Mouse (Mus musculus) kidney, postnatal 4 days (tissue): ENCODE results near the gene Tmem117.

Experiments
- DNase-seq, 2 experiments: peaks; one replicate each; pipeline ENCODE4 v3.0.0; 2021; ENCODE audit warnings: mixed read lengths in 2 of 2

The Tmem117 gene

DNA sequence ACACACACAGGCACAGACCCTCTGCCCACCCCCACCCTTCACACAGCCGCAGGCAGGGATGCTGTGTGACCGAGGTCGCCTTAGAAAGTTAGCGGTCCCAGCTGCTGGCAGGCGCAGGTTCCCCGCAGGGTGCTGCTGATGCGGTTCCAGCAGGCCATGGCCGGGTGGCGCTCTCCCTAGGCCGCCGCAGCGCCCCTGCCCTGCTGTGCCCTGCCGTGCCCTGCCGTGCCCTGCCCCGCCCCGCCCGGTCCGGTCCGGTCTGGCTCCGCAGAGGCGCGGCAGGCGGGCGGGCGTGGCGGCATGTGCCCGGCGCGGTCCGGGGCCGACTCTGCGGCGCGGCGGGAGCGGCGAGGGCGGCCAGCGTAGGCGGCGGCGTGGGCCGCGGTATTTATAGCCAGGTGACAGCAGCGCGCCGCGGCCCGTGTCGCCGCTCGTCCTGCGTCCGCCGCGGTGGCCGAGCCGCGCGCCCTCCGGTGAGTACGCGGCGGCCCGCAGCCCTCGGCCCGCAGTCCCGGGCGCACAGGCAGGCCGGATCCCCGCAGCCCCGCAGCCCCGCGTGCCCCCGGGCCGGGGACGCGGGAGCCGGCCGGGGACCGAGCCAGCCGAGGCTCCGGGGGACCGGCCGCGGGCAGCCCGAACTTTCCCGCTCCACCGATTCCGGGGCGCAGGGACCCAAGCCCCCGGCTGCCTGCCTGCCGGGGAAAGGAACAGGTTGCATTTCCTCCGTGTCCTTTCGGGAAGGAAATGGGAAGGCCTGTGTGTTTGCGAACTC, at the start of gene Tmem117:
Tmem117 (plus strand) TSS at position 403 of the 772 bp plus-strand sequence.
- DNase-seq: peak; percentile 57 to 77

DNA sequence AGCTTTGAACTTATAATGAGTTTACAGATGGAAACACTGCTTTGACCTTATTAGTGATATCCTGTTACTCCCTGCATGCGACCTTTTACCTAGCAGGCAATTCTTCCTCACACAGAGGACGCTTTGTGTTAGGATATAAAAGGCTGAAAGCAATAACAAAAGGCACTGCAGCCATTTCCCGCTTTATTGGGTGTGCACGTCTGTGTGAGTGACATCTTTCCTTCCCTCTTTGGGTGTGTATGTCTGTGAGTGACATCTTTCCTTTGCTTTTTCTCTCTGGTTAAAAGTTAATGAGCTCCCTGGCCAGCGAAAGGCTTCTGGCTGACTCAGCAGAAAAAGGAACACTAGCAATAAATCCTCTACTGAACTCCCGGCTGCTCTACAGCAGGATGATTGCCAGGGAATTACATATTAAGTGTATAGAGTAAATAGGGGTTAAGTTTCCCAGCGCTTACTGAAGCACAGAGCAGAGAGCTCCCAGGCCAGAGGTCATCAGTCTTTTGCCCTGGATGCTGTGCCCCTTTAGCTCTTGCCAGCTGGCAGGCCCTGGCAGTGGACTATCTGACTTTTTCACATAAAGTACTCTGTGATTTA, 46.9 kb upstream of the Tmem117 start:
- peak in 1 of 2 experiments; percentile 33 for DNase-seq

DNA sequence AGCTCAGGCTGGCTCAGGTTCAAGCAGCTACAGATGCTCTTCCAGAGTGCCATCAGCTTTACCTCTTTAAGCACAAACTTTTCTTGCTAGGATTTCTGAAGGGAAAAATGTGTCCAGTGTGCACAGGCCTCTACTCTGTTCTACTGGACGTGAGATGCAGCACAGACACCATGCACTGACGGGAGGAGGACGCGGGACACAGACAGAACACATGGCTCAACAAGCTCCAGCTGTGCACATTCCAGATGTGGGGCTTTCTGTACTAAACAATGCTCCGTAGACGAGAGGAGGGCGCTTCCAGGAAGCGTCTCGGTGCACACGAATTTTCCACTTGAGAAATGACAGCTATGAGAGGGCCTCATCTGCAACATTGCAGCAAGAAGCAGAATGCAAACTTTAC, 45.9 kb upstream of the Tmem117 start:
- peak in 1 of 2 experiments; percentile 27 for DNase-seq

DNA sequence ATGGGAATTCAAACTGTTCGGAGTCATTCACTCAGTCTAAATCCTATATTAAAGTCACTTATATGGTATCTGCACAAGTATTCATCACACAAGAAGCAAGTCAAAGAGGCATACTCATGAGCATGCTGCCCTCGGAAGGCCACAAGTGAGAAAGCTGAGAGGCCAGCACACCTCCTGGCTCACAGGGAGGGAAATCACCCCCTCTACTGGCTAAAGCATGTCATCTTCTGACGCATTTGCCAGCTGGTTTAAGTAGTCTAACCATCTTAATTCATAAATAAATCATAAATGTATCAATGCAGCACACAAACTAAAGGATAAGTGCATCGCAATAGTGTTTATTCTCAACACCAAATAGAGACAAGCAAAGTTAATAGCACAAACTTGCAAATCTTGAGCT, 44.3 kb upstream of the Tmem117 start:
- DNase-seq: peak in 1 of 2 experiments; percentile 15

DNA sequence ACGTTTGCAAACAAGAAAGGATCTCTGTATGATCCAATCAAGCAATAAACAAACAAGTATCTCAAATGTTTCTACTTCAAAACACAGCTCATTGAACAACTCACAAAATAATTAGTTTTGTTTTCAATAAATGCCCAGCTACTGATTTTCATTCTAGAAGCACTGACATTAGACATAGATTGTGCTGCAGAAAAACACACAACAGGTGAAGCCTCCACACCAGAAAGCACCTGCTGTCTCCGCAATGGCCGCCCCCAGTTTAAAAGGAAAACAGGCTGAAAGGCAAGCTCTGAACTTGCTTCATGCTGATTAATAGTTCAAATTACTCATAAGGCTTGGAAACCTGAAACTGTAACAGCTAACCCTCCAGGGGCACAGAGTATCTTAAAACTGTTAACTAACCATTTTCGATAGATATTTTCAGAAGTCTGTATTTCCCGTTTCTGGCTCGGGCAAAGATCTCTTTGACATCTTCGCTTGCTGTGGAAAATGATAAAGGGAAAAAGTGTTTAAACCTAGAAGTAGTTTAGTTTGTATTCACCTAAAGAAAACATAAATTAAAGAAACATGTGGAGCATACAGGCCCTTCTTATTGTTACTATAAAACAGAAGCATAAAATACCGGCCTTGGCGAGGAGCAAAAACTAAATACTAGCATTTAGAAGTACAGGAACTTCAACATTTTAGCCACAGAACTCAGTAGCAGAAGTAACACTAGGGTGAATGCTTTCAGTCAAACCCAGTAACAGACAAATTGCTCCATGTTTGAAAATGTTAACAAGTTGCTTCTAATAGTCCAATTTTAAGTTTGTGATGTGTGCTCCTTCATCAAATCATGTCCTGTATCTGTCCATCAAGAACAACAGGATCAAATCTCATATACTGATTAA, 41.0 kb upstream of the Tmem117 start:
- DNase-seq: no peak

DNA sequence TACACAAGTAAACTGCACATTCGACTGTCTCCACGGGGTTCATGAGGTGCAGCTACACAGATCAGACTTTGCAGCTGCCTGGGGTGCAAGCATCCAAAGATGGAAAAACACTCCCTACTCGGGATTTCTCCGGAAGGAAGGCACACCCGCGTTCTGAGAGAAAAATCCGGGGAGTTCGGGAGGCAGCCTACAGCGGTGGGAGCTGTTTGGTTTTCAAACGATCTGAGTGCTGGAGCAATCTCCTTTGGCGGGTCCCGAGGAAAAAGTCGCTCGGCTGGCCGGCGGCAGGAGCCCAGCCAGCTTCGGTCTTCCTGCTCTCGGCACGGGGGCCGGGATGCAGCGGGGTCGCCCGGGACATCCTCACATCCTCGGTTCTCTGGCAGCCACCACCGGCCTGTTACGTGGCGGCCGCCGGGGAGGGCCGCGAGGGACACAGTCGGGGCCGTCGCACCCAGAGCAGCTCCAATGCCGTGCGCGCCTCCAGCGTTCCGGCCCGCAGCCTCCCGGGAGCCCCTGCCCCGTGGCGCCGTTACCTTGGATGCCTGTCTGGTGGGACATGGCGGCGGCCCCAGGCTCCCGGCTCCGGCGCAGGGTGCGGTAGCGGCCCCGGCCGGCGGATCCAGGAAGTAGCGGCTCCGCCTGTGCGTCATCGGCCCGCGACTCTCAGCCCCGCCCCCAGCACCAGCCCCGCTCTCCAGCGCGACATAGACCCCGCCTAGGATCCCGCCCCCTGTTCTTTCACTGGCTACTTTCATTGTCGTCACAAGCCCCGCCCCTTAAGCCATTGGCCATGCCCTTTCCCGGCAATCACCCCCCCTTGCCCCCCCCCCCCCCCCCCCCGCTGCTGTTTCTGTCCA, 39.6 kb upstream of the Tmem117 start, which contains the start of gene Twf1:
Twf1 (minus strand) TSS at position 671 of the 857 bp plus-strand sequence.
- peak; percentile 100 for DNase-seq

DNA sequence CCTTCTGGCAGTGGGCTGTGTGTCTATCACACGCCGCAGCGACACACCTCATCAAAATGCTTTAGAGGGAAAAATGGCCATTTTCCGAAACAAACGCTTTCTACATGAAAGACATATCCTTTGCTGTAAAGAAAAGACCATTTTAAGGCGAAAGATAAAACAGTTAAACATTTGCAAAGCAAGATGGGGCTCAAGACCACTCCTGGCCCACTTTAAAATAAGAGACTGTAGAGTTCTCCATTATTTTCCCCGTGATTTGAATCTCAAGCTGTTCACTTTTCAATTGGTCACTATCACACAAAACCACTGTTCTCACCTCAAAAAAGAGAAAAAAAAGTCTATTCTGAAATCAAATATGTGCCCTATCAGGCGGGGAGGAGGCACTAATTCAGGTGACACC, 38.9 kb upstream of the Tmem117 start:
- DNase-seq: no peak

DNA sequence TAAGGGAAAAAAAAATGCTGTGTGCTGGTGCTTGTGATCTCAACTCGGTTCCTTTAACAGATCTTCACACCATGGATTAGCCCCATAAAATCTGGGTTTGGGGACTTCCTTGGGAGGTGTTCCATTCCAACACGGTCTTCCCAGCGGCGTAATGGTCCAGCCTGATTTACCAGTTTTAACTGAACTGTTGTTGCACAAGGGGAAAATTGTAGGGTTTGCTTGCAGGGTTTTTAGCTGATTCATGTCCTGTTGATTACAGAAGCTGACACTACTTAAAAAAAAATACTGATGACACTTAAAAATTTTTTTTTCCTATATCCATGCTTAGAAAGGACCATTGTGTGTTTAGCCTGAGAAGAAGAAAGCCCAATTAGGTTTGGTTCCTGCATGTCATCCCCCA, 37.7 kb upstream of the Tmem117 start:
- DNase-seq: no peak

DNA sequence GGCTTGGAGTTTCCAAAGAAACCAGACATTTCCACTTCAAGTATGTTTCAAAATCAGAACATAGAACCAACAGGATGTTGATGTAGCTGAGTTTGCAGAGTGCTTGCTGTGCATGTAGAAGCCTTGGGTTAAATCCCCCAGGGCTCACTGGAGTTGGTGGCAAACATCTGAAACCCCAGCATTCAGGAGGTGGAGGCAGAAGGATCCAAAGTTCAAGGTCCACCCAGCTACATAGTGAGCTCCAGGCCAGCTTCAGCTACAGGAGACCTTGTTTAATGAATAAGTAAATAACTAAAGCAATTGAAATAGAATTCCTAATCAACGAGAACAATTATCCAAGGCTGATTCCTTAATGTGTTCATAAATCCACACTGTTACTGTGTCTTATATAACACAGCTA, 35.4 kb upstream of the Tmem117 start:
- DNase-seq: peak in 1 of 2 experiments; percentile 29

DNA sequence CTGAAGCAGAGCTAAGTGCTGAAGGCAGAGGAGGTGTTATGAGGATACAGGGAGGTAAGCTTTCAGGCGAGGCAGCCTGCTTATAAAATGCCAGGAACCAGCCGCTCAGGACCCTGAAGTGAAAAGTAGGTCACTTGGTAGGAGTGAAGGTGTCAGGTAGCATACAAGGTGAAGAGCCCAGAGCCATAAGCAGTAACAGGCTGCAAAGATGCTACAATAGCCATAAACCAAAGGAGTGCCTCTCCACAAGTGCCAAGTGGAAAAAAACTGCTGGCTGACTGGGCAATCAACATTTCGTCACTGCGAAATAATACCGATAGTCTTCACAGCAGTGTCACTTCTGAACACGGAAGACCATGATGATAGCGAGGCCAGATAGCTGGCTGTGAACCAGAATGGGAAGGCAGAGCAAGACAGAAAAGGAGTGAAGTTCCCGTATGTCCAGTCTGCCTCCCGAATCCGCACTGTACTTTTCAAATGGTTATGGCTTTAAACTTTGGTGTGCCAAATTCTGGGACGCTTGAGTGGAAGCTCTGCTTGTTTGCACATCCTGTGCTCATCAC, 28.8 kb upstream of the Tmem117 start:
- DNase-seq: no peak

DNA sequence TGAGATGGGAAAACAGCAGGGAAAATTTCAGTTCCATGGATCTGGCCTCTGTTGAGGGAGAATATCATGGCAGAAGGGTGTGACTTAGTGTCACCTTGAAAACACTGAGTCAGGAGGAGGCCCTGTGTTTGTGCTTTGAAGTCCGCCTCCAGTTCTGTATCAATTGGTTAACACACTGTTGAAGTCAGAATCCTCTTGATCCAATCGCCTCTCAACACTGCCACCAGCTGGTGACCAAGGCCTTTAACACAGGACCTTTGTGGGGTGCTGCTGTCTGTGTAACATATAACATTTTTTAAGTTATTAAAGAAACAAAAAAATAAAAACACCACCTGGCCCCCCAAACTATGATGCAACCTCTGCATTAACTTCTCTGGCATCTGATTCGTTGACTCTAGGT, 27.7 kb upstream of the Tmem117 start:
- peak; percentile 77 to 80 for DNase-seq

DNA sequence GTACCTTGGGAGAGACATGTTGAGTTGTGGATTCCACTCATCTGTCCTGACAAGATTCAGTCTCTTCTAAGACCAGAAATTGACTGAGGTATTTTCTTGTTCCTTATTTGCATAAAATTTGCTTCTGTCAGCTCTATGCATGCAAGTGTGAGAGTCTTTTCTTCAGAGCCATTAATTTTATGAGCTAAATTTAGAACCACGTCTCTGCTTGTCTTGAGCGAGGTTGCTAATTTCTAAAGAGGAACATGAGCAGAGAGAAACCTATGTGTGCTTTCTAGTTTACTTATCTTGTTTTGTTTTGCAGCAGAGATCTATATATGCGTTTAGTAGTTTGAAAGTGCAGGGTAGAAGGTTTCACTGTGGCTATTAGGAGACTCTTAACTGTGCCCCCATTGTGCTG, 26.6 kb upstream of the Tmem117 start:
- no peak for DNase-seq

DNA sequence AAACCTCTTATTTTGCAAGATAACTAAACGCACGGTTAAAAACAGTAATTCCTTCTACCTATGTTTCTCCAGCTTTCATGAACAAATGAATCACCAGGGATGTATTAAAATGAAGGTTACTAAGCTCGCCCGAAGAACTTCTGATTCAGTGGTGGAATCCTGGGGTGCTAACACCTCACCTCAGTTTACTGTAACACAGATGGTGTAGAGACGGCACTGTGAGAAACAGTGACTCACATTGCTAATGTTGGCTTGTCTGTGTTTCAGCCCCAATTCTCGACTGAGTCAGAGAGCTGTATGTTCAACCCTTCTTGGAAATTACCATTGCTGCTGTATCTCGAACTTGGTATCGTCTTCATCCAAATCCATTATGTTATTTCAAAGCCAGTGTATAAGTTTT, 21.3 kb upstream of the Tmem117 start:
- DNase-seq: no peak

DNA sequence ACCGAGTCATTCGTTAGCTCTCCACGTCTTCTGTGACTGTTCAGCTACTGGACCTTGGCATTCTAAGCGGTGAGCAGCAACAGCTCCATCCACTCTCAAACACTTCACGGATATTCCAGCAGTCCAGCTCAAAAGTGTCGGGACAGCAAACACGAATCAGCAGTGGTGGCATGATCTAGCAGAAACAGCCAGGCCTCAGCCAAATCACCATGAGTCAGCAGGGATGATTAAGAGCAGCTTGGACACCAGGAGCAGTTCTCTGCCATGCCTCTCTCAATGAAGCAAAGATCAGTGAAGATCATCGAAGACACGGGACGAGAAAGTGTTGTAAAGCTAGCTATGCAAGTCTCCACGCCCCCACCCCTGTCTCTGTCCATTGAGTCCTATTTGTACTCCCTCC, 13.0 kb upstream of the Tmem117 start:
- DNase-seq: no peak

DNA sequence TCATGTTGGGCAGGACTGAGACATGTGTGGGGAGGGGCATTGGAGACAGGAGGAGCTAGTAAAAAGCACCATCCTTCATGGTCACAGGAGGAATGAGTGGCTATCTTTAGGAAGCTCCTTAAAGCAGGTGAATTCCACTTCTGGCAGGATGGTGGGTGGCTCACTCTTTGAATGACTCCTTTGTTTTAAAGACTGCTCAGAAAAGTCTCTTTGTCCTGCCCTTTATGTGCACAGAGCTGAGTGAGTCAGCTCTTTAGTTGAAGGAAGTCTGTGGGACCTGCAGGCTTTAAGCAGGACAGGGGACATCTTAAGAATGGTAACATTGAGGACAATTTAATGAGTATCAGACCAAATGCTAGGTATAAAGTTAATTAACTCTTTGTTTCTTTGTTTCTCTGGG, 8.1 kb upstream of the Tmem117 start:
- DNase-seq: no peak

DNA sequence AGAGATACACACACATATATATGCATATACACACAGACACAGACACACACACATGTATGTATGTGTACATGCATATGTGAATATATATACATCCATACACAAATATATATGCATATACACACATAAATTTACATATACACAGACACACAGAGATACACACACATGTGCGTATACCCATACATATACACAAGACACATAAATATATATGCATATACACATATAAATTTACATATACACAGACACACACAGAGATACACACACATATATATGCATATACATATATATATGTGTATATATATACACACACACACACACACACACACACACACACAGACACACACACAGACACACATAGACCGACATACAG, 586 bp upstream of the Tmem117 start:
- DNase-seq: no peak

DNA sequence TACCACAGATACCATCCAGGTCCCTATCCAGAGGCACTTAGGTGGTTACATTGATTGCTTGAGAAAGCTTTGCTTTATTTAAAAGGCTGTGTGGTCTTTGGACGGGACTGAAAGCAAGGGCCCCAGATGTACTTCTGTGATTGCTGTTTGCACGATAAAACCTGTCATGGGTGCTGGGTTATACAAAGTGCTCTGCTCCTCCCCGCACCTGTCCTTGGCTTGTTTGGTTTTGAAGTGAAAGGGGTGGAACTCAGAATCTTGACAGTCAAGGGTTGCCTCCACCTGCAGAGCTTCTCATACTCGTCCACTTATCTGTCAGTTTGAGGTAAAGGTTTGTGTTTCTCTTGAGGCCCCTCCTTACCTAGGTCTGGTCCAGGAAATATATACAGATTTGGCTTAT, 1.5 kb downstream of the Tmem117 start:
- DNase-seq: no peak

DNA sequence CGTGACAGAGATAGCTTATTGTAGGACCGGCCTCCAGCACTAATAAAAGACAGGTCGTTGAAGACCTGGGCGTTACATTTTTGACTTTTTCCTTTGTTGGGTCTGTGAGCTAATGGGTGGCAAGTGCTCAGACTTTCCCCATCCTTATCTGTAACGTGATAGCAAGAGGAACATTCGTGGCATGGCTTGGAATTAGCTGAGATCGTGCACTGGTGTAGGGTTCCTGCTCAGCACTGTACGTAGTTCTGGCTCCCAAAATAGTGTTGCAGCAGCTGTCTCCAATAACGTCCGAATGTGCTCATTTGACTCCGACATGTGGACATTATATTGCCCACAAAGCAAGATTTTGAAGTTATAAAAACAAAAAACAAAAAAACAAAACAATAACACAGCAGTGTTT, 5.5 kb downstream of the Tmem117 start:
- DNase-seq: no peak

DNA sequence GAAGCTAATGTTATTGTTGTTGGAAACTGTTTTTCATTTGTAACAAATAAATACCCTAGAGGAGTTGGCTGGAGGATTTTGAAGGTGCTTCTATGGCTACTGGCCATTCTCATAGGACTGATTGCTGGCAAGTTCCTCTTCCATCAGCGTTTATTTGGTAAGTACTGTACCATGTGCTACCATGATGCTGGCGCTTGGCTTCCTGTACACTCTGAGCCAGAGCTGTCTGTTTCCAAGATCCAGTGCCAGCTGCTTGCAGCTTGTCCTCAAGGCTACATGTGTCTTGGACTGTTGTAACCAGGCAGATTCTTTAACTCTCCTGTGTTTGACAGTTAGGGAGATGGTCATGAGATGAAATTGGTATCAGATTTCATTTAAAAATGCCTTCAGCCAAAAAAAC, 9.2 kb downstream of the Tmem117 start:
- no peak for DNase-seq

DNA sequence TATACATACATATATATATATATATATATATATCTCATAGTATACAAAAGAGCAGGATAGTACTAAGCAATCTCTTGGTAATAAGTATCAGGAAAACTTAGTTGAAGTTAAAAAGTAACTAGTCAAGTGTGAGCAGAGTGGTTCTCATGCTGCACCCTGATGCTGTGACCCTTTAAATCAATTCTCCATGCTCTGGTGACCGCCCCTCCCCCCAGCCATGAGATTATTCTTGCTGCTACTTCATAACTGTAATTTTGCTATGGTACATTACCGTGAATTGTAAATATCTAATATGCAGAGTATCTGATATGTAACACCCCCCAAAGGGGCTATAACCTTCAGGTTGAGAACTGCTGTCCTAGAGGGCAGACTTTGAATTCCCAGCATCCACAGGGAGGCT, 10.1 kb downstream of the Tmem117 start:
- DNase-seq: peak; percentile 41 to 42

DNA sequence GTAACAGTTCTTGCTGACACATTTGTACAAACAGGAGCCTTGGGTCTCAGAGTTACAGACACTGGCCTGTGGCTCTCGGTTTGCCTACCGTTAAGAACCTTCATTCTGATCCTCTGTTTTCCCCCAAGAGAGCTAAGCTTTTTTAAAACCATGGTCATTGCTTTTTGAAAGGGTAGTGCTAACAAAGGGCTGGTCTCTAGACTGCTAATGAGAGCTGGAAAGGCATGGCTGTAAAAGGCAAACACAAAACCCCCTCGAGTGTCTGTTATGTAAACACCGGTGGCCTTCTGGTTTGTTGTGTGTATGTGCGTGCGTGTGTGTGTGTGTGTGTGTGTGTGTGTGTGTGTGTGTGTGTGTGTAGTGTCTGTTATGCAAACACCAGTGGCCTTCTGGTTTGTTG, 17.0 kb downstream of the Tmem117 start:
- DNase-seq: no peak

DNA sequence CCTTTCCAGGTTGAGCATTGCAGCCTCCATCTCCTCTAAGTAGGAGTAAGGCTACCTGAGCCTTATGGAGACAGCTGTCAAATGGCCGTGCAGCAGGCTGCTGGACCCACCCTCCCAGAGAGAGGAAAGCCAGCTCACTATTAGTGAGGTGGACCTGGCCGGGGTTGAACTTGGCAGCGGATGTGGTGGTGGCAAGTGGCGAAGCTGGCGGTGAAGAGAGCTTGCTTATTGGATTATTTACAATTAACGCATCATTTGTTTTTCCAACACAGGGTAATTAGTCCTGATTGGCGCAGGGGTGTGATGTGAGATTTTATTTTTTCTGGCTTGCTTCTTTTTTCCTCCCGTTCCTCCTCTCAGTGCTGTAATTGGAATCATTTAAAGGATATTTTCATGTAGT, 19.4 kb downstream of the Tmem117 start:
- DNase-seq: no peak
